ENCODE assay signal across 7 mouse cellular contexts in genomic region chr6:86366853-86367249, GRCm38 (mm10). TPM values are rescaled to one million over a fixed set of nuclear protein-coding genes. Genes with fewer than 3 reads are reported as not detected.
A peak's percentile ranks its signal among the peaks of the same experiment; 100 is the strongest.
DNase-seq lines count a peak whose midpoint lies in the region; ATAC-seq and TF ChIP-seq lines count a peak whose summit lies in the region.

No protein-coding gene starts in this region.

- no peak for ATAC-seq in megakaryocyte, adult 5-6 weeks (ENCODE audit: poor library complexity, severe bottlenecking)
- no peak for ATAC-seq in forebrain, postnatal 0 days
- no peak for ATAC-seq in liver, embryonic 15.5 days (ENCODE audit: insufficient read depth)

- WGBS in forebrain, postnatal 0 days: 57% methylated on average over 2 of the region's 2 CpGs
- 45% methylated on average over 2 of the region's 2 CpGs for WGBS in liver, embryonic 15.5 days (ENCODE audit: insufficient replicate concordance)

- H3K36me3 ChIP-seq in megakaryocyte, embryonic 14.5 days (replicated peaks; ENCODE audit: low read length): peaks cover 10% of the 10 kb centered on the region
- H3K36me3 ChIP-seq in forebrain, postnatal 0 days (ENCODE audit: insufficient read depth): 0 out of 2 replicates have a peak, but pooled peaks cover 3% of the 10 kb centered on the region
- peaks cover 12% of the 10 kb centered on the region; the same call in 1 of the 2 replicates for H3K36me3 ChIP-seq in liver, embryonic 15.5 days (replicated peaks)

- 0 out of 2 replicates have a peak overlapping the region, but pooled peaks have one; percentile 88 for H3K27ac ChIP-seq in forebrain, postnatal 0 days (ENCODE audit: low read depth, low read length)
- peak overlapping the region; percentile 76; the same call in 1 of the 2 replicates for H3K27ac ChIP-seq in liver, embryonic 15.5 days (replicated peaks)

- H3K27me3 ChIP-seq in megakaryocyte, embryonic 14.5 days (replicated peaks): peaks cover 2% of the 10 kb centered on the region
- H3K27me3 ChIP-seq in forebrain, postnatal 0 days (ENCODE audit: insufficient read depth, low read length): no peaks in the 10 kb centered on the region
- H3K27me3 ChIP-seq in liver, embryonic 15.5 days: no peaks in the 10 kb centered on the region

- no peak for DNase-seq in forebrain, postnatal 0 days
- DNase-seq in ovary, postnatal 10 days (ENCODE audit: low spot score): no peak
- no peak for DNase-seq in spleen, adult 12 weeks (ENCODE audit: low spot score)
- no peak for DNase-seq in right cerebral cortex, postnatal 10 days (ENCODE audit: low spot score in 2 of 2)

- TF ChIP-seq CTCF in forebrain, postnatal 0 days (IDR thresholded peaks at IDR 0.05; ENCODE audit: low read depth): no peak

- peak overlapping the region; percentile 94 for H3K4me3 ChIP-seq in megakaryocyte, embryonic 14.5 days (replicated peaks)
- no peak overlapping the region for H3K4me3 ChIP-seq in forebrain, postnatal 0 days (ENCODE audit: low read depth, low read length)
- H3K4me3 ChIP-seq in liver, embryonic 15.5 days (replicated peaks): peak overlapping the region; percentile 75

- peak overlapping the region; percentile 87; the same call in 1 of the 2 replicates for H3K9ac ChIP-seq in forebrain, postnatal 0 days
- 0 out of 2 replicates have a peak overlapping the region, but pooled peaks have one; percentile 67 for H3K9ac ChIP-seq in liver, embryonic 15.5 days

- no peaks in the 10 kb centered on the region for H3K9me3 ChIP-seq in megakaryocyte, embryonic 14.5 days
- no peaks in the 10 kb centered on the region for H3K9me3 ChIP-seq in forebrain, postnatal 0 days (ENCODE audit: low read length)
- H3K9me3 ChIP-seq in liver, embryonic 15.5 days (replicated peaks): no peaks in the 10 kb centered on the region

- peaks cover 36% of the 10 kb centered on the region for H3K4me1 ChIP-seq in megakaryocyte, embryonic 14.5 days
- H3K4me1 ChIP-seq in forebrain, postnatal 0 days (ENCODE audit: insufficient read depth): peaks cover 13% of the 10 kb centered on the region
- peaks cover 35% of the 10 kb centered on the region for H3K4me1 ChIP-seq in liver, embryonic 15.5 days (replicated peaks)

- peak overlapping the region; percentile 98 for H3K4me2 ChIP-seq in forebrain, postnatal 0 days (ENCODE audit: low read depth)
- peak overlapping the region; percentile 89 for H3K4me2 ChIP-seq in liver, embryonic 15.5 days

RNA-seq across cellular contexts. Expression of gene Fam136a, which starts 1.4 kb away (rescaled TPM):
- 2.8 and 6.7 TPM in 2 replicates for polyA plus RNA-seq in megakaryocyte, embryonic 14.5 days (2012; ENCODE audit: insufficient read depth, low replicate concordance)
- 9.7 and 13.9 TPM in 2 replicates for total RNA-seq in megakaryocyte, adult 5-6 weeks (2015)
- 11.7 and 12.7 TPM in 2 replicates for total RNA-seq in megakaryocyte, adult 5-6 weeks (2017)
- 65.9 and 85.8 TPM in 2 replicates for total RNA-seq in forebrain, postnatal 0 days (2014; rRNA removed)
- polyA plus RNA-seq in forebrain, postnatal 0 days (2015; fragmentation: Nextera tagmentation; extraction: Ambion mirVana): 75.1 and 75.2 TPM in 2 replicates
- polyA plus RNA-seq in liver, embryonic 15.5 days (2015; fragmentation: Nextera tagmentation; extraction: Ambion mirVana): 62.9 and 65.2 TPM in 2 replicates

RNA-seq across cellular contexts. Expression of gene Snrpg, which starts 4.3 kb away (rescaled TPM):
- 2.9 and 11.4 TPM in 2 replicates for polyA plus RNA-seq in megakaryocyte, embryonic 14.5 days (2012; ENCODE audit: insufficient read depth, low replicate concordance)
- total RNA-seq in megakaryocyte, adult 5-6 weeks (2015): 321 and 326 TPM in 2 replicates
- total RNA-seq in megakaryocyte, adult 5-6 weeks (2017): 25.7 and 28.4 TPM in 2 replicates
- total RNA-seq in forebrain, postnatal 0 days (2014; rRNA removed): 72.0 and 101 TPM in 2 replicates
- 308 and 448 TPM in 2 replicates for polyA plus RNA-seq in forebrain, postnatal 0 days (2015; fragmentation: Nextera tagmentation; extraction: Ambion mirVana)
- 251 and 306 TPM in 2 replicates for polyA plus RNA-seq in liver, embryonic 15.5 days (2015; fragmentation: Nextera tagmentation; extraction: Ambion mirVana)

RNA-seq across cellular contexts. Expression of gene Pcyox1, which starts 30.1 kb away (rescaled TPM):
- 8.2 and 12.4 TPM in 2 replicates for polyA plus RNA-seq in megakaryocyte, embryonic 14.5 days (2012; ENCODE audit: insufficient read depth, low replicate concordance)
- 37.9 and 47.9 TPM in 2 replicates for total RNA-seq in megakaryocyte, adult 5-6 weeks (2015)
- total RNA-seq in megakaryocyte, adult 5-6 weeks (2017): 62.6 and 84.6 TPM in 2 replicates
- total RNA-seq in forebrain, postnatal 0 days (2014; rRNA removed): 105 and 113 TPM in 2 replicates
- 90.1 and 99.2 TPM in 2 replicates for polyA plus RNA-seq in forebrain, postnatal 0 days (2015; fragmentation: Nextera tagmentation; extraction: Ambion mirVana)
- 58.6 and 66.3 TPM in 2 replicates for polyA plus RNA-seq in liver, embryonic 15.5 days (2015; fragmentation: Nextera tagmentation; extraction: Ambion mirVana)

RNA-seq across cellular contexts. Expression of gene Tia1, which starts 37.2 kb away (rescaled TPM):
- polyA plus RNA-seq in megakaryocyte, embryonic 14.5 days (2012; ENCODE audit: insufficient read depth, low replicate concordance): 2.0 and 6.4 TPM in 2 replicates
- 66.4 and 69.8 TPM in 2 replicates for total RNA-seq in megakaryocyte, adult 5-6 weeks (2015)
- total RNA-seq in megakaryocyte, adult 5-6 weeks (2017): 41.0 and 67.0 TPM in 2 replicates
- 201 and 252 TPM in 2 replicates for total RNA-seq in forebrain, postnatal 0 days (2014; rRNA removed)
- polyA plus RNA-seq in forebrain, postnatal 0 days (2015; fragmentation: Nextera tagmentation; extraction: Ambion mirVana): 150 and 191 TPM in 2 replicates
- polyA plus RNA-seq in liver, embryonic 15.5 days (2015; fragmentation: Nextera tagmentation; extraction: Ambion mirVana): 19.1 and 20.8 TPM in 2 replicates

RNA-seq across cellular contexts. Expression of gene Gm44790, which starts 59.6 kb away (rescaled TPM):
- not detected in 2 replicates for polyA plus RNA-seq in megakaryocyte, embryonic 14.5 days (2012; ENCODE audit: insufficient read depth, low replicate concordance)
- total RNA-seq in megakaryocyte, adult 5-6 weeks (2015): not detected in 2 replicates
- not detected in 2 replicates for total RNA-seq in megakaryocyte, adult 5-6 weeks (2017)
- total RNA-seq in forebrain, postnatal 0 days (2014; rRNA removed): not detected in 2 replicates
- 0.67 and 2.0 TPM in 2 replicates for polyA plus RNA-seq in forebrain, postnatal 0 days (2015; fragmentation: Nextera tagmentation; extraction: Ambion mirVana)
- not detected in 2 replicates for polyA plus RNA-seq in liver, embryonic 15.5 days (2015; fragmentation: Nextera tagmentation; extraction: Ambion mirVana)

Comparison
In these comparisons a context has a peak if more than half of its experiments do, and no peak if none do; other contexts are left out.
1. RNA of gene Snrpg, which starts 4.3 kb away (polyA plus RNA-seq): 308 to 448 TPM in forebrain, postnatal 0 days and 251 to 306 TPM in liver, embryonic 15.5 days; 2.9 to 11.4 TPM in megakaryocyte, embryonic 14.5 days; every median in the first group is over 10 times any median in the second.